Mouse (Mus musculus): ENCODE data around the gene Aff4.
A peak's percentile ranks its signal among the peaks of the same experiment; 100 is the strongest.

The Aff4 gene

DNA sequence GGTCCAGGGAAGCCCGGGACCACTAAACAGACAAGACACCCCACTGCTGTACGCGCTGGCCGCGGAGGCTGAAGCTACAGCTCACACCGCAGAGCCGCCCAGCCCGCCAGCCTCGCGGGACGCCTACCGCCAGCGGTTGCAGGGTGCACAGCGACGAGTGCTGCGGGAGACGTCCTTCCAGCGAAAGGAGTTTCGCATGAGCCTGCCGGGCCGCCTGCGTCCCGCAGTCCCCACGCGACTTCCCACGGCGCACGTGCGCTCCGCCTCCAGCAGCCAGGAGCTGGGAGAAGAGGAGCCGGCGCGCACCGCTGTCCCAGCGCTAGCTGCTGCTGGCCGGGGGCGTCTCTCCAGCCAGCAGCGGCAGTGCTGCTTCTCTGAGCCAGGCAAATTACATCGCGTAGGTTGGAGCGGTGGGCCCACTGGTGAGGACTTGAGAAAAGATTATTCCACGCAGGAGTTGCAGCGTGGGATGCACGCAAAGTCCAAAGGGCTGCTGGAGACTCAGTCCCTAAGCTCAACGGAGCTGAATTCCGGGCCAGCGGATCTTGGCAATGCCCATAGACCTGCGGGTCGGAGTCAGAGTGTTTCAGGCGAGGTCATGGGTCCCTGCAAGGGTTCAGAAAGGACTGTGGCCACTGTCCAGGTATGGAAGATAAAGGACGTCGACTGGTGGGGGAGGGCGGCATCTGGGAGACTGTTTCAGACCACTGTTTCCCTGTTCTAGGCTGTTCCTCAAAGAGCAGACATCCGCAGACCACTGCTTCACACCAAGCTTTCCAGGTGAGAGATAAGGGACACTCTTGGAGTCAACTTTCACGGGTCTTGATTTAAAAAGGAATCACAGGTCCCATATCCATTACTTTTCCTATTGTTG, 113.2 kb downstream of the Aff4 start:
- no peak for DNase-seq

DNA sequence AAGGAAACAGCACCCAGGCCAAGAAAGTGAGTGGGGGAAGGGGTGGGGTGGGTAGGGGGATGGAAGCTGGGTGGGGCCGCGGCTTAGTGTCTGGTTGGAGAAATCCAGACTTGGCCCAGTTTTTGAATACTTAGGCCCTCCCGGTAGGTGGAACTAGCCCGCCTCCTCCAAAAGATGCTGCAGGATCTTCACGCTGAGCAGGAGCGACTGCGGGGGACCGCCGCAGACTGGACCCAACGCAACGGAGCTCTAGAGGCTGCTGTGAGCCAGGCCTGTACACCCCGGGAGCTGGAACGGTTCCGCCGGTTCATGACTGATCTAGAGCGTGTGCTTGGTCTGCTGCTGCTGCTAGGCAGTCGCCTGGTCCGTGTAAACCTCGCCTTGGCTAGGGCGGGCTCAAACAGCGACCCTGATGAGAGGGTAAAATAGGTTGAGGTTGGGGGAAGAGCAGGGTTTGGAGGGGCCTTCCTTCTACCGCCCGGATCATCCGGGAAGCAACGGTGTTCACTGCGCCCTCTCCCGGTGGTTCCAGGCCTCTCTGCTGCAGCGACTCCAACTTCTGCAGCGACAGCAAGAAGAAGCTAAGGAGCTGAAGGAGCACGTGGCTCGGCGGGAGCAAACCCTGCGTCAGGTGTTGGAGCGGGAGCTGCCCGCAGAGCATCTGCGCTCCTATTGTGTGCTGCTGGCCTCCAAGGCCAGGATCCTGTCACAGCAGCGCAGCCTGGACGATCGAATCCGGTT, 115.8 kb downstream of the Aff4 start:
- peak; percentile 87 for DNase-seq

DNA sequence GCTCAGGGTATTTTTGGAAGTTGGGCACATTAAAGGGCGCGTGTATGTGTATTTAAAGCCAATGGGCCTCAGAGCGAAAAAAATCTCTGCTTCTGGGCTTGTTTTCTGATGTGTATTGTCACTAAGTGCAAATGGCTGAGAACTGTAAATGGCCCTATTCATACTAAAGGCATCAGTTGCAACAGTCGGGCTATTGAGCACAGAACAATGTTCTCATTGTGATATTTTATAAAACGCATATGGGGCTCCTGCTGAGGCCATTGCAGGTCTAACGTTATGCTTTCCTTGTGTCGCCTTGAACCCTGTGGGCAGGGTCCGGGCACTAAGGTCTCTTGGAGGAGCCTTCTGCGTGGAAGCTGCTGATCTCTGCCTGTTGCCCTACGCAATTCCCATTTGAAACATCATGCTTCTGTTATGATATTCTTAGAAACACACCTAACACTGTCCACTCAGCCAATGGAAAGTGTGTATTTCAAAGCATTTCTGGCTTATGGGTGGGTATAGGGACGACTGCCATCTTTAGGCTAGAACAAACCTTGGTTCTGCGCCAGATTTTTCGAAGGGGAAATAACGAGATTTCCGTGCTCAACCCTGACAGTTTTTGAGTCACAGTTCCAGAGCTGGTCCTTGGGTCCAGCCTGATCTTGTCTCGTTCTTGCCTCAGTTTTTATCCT, 118.8 kb downstream of the Aff4 start:
- DNase-seq = no peak

DNA sequence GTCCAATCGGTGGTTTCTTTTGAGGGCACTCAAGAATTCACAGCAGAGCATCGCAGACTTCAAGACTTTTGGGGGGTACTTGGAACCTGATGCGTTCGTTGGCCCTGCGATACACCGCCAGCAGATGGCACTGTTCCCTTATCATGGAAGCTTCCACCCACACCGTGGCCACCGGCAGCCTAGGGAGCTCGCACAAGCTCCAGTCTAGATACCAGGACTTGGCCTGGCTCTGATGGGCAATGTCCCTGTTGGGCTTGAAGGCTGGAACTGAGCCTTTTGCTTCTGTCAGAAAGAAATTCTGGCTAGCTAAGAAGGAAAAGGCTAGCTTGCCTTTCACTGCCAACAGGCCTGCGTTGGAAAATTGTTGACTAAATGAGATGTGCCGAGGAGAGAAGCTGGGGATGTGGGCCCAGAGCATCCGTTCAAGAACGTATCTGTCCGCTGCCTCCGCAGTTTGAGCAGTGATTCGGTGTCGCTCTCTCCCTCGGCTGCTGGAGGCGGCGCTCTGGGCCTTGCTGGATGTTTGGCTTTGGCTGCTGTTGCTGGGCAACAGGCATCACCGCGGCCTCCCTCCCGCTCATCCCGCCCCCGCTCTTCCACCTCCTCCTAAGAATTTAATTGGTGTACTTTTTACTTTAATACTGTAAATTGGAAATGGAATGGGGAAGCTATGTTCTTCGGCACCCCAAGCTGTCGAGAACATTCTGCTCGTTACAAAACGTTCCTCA, 119.5 kb downstream of the Aff4 start, which contains the start of gene Gm9837:
Gene Gm9837, minus strand, starts transcription at position 512 of the 728 bp plus-strand sequence.
- peak; percentile 93 for DNase-seq
